Mouse (Mus musculus) lung, adult 18-20 months (tissue): ENCODE measurements at regions not wholly inside any gene's neighbourhood (a gene's known extent, or its start where the extent isn't known, plus 50 kb on each side); places are given as distances from the start of the nearest gene placed in this dataset.

ENCODE experiments used
- DNase-seq, 2 experiments: peaks; one replicate each; pipeline ENCODE4 v3.0.0; 2022; ENCODE audit warnings: mixed read lengths in 2 of 2

DNA sequence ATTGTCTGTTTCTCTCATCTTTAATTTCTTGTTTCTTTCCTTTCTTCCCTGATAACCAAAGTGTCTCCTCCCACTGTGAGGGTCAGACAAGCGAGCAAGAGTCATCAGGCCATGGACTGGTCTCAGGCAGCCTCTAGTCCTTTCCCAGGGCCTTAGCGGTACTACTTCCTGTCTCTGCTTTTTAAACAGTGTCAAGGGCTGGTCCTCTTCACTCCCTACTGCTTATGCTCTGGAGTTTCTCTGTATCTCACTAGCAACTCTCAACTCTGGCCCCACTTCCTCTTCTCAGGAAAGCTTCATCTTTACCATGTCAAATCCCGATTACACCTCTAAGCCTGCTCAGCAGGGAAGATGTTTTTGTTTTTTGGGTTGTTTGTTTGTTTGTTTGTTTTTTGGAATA is 124.1 kb downstream of the Pten start:
- no peak for DNase-seq

DNA sequence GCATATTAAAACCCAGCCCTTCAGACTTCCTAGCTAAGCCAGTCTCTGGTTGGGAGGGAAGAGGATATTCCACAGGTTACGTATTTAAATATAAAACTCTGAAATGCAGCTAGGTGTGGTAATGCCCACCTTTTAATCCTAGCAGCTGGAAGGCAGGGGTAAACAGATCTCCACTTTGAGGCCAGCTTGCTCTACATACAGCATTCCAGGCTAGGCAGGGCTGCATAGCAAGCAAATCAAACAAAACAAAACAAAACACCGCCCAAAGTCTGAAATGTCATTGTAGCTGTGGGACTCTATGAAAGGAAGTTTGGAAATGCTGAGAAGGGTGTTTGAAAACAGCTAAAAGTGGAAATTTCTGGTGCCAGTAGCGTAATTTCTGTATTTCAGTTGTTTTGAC is 127.0 kb downstream of the Pten start:
- DNase-seq = peak in 1 of 2 experiments; percentile 30

DNA sequence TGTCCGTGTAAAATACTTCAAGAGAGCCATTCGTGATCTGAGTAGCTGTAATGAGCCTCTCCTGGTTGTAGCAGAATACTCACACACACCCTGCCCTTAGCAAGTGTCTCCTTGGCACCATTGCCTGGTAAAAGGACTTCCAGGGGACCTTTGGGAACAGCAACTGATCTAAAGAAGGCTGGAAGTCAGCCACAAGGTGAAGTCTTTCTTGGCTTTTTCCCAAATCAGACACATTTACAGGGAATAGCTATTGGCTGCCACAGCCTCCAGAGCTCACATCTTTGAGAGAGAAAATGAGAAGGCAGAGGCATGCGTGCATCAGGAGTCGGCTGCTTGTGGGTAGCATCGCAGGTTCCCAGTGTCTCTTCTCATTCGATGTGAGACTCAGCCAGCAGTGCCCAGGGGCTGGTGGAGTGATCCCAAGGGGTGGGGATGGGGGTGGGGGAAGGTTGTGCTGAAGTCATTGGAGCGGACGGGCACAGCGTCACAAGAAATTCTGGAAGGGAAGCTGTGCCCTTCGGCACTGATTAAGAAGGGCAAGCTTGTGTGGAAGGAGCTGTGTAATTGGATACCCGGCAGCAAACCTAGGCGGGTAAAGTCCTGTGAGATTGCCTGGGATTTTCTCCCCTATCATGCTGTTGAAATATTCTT is 128.3 kb downstream of the Pten start:
- no peak for DNase-seq

DNA sequence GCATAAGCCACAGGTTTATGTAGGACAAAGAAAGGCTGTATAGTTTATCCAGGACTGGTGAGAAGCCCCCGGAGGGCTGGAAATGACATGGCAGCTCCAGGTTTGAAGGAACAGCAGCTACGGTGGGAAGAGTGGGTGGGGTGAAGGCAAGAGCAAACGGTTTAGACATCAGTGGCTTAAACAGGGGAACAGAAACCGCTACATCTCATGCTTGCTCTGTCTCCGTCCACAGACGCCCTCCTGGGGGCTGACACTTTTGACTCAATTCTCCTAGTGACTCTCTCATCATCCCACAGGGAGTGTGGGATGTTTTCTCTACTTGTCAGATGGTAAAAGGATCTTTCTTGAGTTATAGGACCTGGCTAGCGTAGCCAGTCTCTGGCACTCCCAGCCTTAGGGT is 129.9 kb downstream of the Pten start:
- no peak for DNase-seq

DNA sequence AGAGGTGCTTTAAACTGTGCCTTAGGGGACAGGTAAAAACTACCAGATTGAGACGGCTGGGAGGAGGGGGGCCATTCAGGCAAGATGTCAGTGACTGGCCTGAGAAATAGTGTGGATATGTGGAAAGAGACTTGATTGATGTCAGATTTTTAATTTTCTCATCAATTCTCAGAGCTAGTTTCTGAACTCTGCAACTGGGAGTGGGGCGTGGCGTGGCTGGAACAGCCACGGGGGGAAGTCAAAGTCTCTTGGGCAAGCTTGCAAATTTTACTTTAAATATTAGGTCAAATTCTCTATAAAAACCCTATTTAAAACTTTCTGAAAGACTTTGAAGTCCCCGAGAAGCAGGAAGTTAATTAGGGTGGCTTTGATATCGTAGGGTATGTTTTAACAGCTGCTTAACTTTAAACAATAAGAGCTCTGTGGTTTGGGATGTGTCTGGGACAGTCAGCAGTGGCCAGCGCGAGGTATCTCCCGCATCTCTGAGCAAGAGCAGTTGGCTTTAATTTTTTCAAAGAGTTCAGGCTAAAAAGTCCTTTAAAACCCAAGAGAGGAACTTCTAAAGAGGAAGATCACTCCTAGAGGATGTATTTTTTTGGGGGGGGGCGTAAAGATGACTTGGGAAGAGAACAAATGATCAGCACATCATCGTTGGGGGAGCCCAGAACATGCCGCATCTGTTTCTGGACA is 131.5 kb downstream of the Pten start:
- DNase-seq = no peak

DNA sequence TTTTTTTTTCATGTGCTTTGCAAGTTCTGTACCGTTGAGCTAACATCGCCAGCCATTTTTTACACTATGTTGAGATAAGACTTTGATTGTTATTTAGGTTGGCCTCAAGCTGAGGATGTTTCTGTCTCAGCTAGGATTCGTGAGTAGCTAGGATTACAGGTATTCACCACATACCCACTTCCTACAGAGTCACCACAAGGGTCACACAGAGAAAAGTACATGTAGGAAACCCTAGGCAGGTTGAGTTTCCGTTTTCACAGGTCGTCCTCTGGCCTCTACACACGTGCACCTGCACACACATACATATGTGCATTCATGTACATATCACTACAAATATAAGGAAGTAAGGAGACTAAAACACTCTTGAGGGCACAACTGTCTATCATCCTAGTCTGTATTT is 133.5 kb downstream of the Pten start:
- DNase-seq = no peak

DNA sequence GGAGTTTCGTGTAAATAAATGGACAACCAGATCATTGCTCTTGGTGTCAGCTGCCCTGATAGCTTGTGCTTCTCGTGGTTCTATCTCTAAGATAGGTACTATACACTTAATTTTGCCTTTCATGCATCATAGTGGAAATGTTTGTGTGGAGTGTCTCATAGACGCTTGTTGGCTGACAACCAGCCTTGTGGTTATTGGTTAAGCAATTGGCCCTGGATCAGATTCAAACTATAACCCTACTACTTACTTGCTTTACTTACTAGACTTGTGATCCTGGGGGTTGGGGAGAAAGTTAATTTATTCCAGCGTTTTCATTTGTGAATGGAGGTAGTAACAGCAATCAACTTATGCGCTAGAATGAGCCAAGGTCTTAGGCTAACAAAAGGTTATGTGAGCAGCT is 135.2 kb downstream of the Pten start:
- DNase-seq = no peak

DNA sequence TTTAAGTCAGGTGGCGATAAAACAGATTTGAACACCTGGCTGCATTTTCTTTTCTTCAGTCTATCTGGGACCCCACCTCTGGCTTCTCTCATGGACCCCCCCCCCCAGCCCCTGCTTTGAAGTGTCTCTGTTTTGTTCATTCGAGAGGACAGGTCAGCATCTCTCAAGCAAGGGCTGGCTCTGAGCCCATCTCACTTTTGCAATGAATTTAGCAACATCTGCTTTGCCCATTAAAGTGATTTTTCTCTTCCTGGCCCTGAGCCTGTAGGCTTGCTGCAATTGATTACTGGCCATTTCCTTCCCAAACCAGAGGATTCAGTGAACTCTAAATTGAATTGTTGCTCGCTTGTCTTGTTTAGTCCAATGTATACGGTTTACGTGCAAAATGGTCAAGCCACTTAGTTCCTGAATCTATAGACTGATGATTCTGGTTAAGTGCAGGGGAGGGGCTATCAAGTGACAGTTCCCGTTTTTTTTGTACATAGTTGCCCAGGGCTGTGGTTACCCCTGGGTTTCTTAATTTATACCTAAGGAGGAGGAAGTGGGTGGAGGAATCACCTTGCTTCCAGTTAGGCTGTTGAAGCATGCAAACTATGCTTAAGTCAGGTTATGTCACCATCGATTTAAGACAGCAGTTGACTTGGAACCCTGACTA is 146.3 kb downstream of the Pten start:
- peak; percentile 26 to 60 for DNase-seq

DNA sequence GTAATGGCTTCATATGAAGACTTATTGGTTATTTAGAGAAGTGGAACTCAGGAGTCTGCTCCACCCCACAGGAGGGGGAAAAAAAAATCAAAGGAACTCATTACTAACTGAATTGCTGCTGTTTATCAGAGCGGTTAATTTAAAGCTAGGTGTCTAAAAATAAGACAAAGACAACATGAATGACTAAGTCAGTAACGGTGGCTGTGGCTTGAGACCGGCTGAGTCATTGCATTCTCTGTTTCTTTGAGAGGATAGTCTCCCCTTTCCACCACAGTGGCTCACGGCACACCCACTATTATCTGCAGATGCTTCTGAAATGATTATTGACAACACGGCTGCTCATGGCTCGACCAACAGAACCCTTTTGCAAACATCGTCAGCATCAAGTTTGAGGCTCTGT is 147.2 kb downstream of the Pten start:
- DNase-seq = no peak

DNA sequence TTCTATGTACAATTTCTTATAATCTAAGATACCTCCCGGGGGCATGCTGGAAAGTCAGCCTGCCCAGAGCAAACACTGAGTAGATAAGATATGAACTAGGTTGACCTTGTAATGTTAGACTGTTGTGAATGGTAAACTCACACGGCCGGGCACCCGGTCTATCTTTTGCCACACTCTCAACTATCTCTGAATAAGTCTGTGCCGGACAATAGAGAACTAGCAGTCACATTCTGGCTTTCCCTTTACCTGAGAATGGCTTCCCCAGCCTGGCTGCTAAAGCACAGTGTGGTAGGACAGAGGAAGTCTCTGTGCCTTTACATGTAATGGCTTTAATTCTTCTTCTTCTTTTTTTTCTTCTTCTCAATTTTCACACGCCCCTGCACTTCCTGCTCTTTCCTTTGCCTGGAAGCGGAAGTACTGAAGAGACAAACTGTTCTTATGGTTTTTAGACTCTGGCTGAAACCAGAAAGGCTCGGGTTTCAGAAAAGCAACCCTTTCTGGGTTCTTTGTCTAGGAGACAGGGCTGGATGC is 148.7 kb downstream of the Pten start:
- DNase-seq = peak; percentile 21 to 26

DNA sequence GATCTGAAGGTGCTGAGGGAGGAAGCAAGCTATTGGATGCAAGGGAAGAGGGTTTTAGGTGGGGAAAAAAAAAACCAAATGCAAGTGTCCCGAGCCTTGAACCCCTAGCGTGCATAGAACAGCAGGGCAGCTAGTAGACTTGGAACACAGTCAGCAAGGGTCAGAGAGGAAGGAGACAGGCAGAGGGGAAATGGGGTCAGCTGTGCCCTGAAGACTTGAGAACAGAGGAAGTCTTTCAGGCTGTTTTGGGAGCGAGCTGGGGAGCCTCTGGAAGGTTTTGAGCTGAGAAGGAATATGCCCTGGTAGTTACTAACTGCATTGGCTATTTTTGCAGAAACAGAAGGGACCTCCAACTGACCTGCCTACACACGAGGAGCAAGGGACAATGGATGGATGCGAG is 149.5 kb downstream of the Pten start:
- DNase-seq = peak in 1 of 2 experiments; percentile 29

DNA sequence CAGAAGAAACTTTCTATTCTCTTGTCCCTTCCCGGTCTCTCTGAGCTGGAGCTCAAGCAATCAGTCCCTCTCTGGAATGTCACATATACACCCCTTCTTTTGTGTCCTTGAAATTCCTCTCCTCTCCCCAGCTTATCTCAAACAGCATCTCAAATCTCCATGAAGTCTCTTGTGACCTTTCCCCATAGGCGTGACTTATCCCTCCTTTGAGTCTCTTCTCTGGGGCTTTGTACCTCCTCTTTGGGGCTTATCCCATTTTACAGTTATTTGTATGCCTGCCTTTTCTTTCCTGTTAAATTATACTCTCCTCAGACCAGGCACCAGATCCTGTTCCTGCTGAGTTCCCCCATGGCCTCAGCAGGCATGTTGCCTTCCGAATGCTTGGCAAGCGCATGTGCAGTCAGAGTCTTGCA is 152.8 kb downstream of the Pten start:
- DNase-seq = no peak

DNA sequence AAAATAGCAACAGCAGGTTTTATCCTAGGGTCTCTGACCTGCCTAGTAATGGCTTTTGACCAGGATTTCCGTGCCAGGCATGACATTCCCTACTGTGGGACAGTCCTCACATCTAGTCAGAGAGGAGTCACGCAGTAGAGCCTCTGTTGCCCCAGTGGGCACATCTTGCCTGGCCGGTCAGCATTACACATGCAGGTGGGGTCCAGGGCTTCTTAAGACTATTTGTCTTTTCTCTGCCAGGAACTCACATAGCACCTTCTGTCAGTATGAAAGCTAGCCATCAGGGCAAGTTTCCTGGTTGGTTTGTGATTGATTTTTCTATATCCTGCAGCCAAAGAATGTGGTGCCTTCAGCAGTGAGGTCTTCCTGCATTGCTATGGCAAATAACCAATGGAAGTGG is 155.0 kb downstream of the Pten start:
- no peak for DNase-seq

DNA sequence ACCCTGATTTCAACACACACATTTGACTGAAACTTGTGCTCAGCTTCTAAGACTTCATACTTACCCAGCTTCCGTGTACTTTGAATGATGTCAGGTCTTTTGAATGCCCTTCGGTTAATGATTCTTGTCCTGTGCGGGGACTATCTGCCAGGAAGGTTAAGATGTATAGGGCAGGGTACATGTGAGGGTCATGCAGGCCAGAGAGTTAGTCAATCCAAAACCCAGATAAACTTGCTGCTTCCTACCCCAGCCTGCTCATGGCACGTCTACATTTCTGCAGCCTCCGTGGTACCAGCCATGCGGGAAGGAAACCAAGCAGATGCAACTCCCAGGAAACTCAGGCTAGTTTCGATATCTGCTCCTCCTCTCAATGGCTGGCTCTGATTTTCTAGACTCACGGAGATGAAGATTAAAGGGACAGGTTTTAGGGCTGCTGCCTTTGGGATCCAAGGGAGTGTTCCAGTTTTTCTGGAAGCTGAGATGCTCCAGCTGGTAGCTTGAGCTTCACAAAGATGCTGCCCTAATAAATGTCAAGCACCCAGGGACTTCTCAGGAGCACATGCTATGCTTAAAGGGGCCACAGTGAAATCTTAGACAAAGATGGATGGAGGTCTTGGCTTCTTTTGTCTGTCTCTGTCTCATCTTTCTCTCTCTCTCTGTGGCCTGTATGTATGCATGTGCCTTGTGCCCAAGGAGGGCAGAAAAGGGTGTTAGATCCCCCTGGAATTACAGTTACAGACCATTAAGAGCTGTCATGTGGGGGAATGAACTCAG is 159.4 kb downstream of the Pten start:
- DNase-seq = no peak

DNA sequence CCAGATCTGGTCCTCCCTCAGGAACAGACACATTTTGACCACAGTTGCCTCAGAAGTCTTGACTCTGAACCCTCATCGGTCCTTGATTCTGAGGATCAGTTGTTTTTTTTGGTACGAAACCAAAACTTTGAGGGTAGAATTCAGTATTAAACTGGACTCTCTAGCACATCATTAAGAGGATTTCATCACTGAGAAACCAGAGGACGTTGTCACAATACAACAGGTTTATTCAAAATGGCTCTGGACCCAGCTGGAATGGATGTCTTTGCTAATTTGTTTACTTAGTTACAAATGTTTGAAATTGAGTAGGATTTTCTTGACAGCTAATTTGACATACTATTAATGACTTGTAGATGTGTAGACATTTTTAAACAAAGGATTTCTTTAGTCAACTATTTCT is 163.7 kb downstream of the Pten start:
- DNase-seq = no peak

DNA sequence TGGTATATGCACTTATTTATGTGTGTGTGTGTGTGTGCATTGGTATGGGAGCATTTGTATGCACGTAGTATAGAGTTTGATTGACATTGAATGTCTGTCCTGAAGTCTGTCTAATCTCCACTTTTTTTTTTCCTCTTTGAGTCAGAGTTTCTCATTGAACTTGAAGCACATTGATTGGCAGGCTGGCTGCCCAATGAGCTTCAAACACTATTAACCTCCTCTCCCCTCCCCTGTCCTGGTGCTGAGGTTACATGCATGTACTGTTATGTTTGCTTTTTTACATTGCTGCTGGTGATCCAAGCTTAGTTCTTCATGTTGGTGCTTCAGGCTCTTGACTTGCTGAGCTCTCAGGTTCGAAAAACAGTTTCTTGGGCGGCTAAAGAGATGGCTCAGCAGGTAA is 166.6 kb downstream of the Pten start:
- DNase-seq = no peak

DNA sequence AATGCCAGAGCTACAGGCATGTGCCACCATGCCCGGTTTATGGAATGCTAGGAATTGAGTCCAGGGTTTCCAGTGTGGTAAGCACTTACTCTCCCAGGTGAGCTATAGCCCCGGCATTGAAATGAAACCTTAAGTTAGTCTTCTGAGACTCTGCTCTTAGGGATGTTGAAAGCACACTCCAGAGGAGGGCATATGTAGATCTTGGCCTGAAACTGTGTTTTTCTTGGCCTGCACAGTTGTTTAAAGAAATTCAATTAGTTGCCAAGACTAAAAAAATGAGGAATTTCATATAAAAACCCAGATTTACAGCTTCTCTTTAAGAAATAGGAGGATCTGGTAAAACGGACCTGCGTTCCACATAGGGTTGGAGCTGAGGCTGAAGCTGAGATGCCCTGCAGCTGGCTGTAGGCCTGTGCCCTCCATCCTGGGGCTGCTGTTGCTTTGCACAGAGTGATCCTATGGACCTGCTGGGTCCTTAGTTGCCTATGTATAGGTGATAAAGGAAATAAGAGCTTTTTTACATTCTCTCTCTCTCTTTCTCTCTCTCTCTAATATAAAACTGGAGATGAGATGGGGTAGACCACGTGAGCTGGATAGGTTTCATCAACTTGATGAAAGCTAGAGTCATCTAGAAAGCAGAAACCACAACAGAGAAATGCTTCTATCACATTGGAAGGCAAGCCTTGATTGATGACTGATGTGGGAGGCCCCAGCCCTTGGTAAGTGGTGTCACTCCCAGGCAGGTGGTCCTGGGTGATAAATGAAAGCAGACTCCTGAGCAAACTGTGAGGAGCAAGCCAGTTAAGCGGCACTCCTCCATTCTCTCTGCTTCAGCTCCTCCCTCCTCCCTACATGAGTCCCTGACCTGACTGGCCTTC is 168.6 kb downstream of the Pten start:
- DNase-seq = no peak

DNA sequence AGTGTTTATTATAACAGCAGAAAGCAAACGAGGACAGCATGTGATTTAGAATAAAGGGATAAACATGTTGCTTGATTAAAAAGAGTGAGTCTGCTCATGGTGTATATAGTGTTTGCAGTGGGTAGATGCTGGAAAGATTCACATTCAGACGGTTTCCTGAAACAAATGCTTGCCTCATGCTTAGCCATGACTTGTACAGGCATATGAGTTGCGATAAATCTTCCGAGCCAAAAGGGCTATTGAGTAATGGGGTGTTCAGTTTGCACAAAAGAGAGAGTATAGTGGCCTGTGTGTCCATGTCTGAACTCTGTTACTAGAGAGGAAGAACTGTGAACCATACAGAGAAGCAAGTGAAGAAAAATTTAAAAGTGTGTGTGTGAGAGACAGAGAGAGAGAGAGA is 169.3 kb downstream of the Pten start:
- DNase-seq = no peak

DNA sequence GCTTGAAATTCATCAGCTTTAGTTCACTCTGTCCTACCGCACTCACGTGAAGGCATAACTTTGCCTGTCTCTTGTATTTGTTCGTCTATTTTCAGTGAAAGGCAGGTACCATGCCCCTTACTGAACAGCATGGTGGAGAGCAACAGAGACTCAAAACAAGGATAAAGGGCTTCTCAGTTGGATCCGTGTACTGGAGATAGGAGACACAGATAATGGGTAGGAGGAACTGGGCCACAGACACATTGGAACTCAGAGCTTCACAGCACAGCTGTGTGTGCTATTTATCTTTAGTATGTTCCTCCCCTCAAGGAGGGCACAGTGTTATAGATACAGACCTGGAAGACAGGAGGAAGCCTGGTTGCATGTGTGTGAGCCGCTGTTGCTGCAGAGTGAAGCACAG is 176.4 kb downstream of the Pten start:
- DNase-seq = no peak

DNA sequence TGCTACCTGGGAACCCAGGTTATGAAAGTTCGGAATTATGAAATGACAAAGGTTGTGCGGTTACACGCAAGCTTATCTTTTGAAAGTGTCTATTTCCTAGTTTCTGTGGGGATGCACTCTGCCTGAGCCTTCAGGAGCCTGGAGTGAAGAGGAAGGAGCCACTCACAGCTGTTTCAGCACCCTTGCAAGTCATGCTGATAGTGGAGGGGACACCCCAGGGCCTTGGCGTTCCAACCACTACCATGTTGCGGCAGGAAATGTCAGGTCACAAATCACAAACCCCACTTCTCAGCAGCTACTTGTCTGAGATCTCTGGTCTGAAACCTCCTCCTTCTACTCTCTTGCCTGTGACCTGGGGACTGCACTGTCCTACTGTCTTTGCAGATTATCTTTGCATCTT is 178.3 kb downstream of the Pten start:
- DNase-seq = no peak

DNA sequence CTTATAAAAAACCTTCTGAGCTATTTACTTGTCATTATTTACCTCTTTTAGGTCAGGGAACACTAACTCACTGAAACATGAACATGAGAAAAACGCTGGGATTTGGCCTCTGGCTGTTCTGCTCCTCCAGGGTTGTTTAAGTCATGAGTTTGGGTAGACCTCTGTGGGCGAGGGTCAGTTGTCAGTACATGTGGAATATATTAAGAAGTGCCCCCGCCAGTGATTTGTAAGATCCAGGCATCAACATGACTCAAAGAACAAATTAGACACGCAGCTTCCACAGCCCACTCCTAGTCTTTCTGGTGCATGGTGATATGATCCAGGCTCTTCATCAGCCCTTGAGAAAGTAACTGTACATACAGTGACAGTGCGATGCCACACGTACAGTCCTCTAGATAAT is 180.3 kb downstream of the Pten start:
- no peak for DNase-seq

DNA sequence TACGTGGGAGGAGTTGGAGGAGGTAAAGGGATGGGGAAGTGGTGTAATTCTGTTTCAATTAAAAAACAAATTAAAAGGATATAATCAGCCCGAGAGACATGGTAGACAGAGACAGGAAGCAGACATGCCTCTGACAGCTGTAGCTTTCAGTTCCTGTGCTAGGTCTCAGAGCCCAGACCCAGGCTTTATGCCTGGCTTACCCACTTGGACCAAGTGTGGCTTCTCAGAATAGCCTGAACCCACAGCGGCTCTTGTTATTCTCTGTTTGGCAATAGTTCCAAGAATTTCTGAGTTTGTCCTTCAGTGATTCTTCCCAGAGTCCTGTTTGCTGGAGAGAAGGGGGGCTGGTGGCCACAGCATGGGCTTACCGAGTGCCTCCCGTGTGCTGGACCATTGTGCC is 182.4 kb downstream of the Pten start:
- DNase-seq = no peak
